Mouse (Mus musculus): Measurements from ENCODE around the gene Skap1.

DNA sequence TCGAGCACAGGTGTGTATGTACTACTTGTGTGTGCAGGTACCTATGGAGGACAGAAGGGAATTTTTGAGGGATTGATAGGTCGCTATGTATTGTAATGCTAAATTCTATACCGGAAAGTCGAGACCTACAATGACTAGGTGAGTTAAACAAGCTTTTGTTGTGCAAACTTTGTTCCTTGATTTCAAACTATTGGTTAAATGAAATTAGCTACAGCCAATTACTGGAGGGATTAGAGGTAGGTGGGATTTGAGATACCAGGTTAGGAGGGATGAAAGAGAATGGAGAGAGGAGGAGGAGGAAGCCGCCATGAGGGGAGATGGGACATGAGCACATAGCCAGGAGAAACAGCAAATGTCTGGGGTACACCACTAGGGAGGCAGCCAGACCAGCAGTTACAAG, 315.9 kb downstream of the Skap1 start:
- no peak for TF ChIP-seq CTCF (IDR thresholded peaks at IDR 0.05; ENCODE audit: low read depth)
- TF ChIP-seq EP300 (IDR thresholded peaks at IDR 0.05; ENCODE audit: low read depth) = no peak
